Mouse (Mus musculus) midbrain, embryonic 16.5 days (tissue): ENCODE measurements at regions not wholly inside any gene's neighbourhood (a gene's known extent, or its start where the extent isn't known, plus 50 kb on each side); places are given as distances from the start of the nearest gene placed in this dataset.
A peak's percentile ranks its signal among the peaks of the same experiment; 100 is the strongest.

ENCODE experiments used
- ATAC-seq: fragments of 200-750 bp; cut with Nextera tagmentation; 2 replicates; pipeline ENCODE4 v1.8.0; 2017; ENCODE audit warnings: moderate TSS enrichment
- H3K27ac ChIP-seq: fragments of 300-500 bp; sonication (generic); 2 replicates; pipeline ENCODE4 v1.5.1; 2014; ENCODE audit warnings: mild to moderate bottlenecking, low read length, mixed read lengths
- H3K27me3 ChIP-seq: fragments of 300-500 bp; sonication (generic); 2 replicates; pipeline ENCODE4 v1.6.1; 2014; ENCODE audit warnings: low read depth, low read length, mixed read lengths; ENCODE audit not compliant: control insufficient read depth, insufficient read depth
- H3K36me3 ChIP-seq: fragments of 300-500 bp; sonication (generic); 2 replicates; pipeline ENCODE4 v1.6.1; 2014; ENCODE audit warnings: mild to moderate bottlenecking, low read length, moderate library complexity, mixed read lengths; ENCODE audit not compliant: control insufficient read depth, insufficient read depth
- H3K4me1 ChIP-seq: fragments of 300-500 bp; sonication (generic); 2 replicates; pipeline ENCODE4 v1.6.1; 2014; ENCODE audit warnings: mild to moderate bottlenecking, low read length, mixed read lengths; ENCODE audit not compliant: control insufficient read depth, insufficient read depth
- H3K4me2 ChIP-seq: fragments of 300-500 bp; sonication (generic); 2 replicates; pipeline ENCODE4 v1.6.1; 2014; ENCODE audit warnings: mild to moderate bottlenecking, low read length, mixed read lengths
- H3K4me3 ChIP-seq: fragments of 300-500 bp; sonication (generic); 2 replicates; pipeline ENCODE4 v1.5.1; 2014; ENCODE audit warnings: low read depth, mild to moderate bottlenecking, low read length, moderate library complexity, mixed read lengths
- H3K9ac ChIP-seq: fragments of 300-500 bp; sonication (generic); 2 replicates; pipeline ENCODE4 v1.6.1; 2014; ENCODE audit warnings: low read depth, low read length, mixed read lengths
- H3K9me3 ChIP-seq: fragments of 300-500 bp; sonication (generic); replicated peaks from 2 replicates; pipeline ENCODE4 v1.6.1; 2014; ENCODE audit warnings: mild to moderate bottlenecking, low read length, mixed read lengths; ENCODE audit not compliant: control insufficient read depth, poor library complexity, severe bottlenecking
- WGBS: fragments of 180-500 bp; shearing (Covaris S2); extraction: QIAGEN DNeasy Blood & Tissue Kit; methylation state at CpG from one replicate; pipeline ENCODE4 v1.1.7; 2014; 5-methylcytosine and 5-hydroxymethylcytosine counted together

GRCm38 (mm10) chr3:140111414-140112172, 906.1 kb downstream of the Stpg2 start:
- Histone ChIP-seq H3K4me2 (no peak overlapping the region), H3K4me3 (no peak overlapping the region), H3K27ac (no peak overlapping the region), H3K9me3 (no peaks in the 10 kb centered on the region), H3K27me3 (no peaks in the 10 kb centered on the region), H3K36me3 (no peaks in the 10 kb centered on the region), H3K4me1 (no peaks in the 10 kb centered on the region), H3K9ac (no peak overlapping the region)
- 62% methylated on average over 9 of the region's 9 CpGs for WGBS
- no peak for ATAC-seq

DNA sequence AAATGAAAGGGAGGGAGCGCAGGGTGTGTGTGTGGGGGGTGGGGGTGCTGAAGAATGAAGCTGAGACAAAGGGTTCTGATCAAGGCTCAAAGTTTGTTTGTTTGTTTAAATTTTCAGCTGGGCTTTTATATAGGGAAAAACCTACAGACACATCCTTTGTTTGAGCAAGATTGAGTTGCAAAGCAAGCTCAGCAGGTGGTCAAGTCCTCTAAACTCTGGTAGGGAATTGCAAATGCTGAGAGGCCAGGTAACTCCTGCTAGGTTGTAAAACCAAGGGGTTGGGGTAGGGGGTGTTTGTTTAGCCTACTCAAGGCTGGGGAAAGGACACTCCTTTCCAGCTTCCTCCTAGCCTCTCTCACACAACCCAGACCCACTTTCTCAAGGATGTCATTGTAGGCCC, 909.6 kb downstream of the Stpg2 start:
- Histone ChIP-seq H3K36me3 (no peaks in the 10 kb centered on the region), H3K4me3 (no peak overlapping the region), H3K4me2 (no peak overlapping the region), H3K9ac (no peak overlapping the region), H3K27ac (no peak overlapping the region), H3K4me1 (no peaks in the 10 kb centered on the region), H3K27me3 (no peaks in the 10 kb centered on the region), H3K9me3 (no peaks in the 10 kb centered on the region)
- WGBS: 56% methylated on average over 1 of the region's 1 CpGs
- no peak for ATAC-seq

- Histone ChIP-seq H3K4me1 (no peaks in the 10 kb centered on the region), H3K9ac (no peak overlapping the region), H3K27me3 (no peaks in the 10 kb centered on the region), H3K4me3 (no peak overlapping the region), H3K27ac (no peak overlapping the region), H3K9me3 (no peaks in the 10 kb centered on the region), H3K4me2 (no peak overlapping the region), H3K36me3 (no peaks in the 10 kb centered on the region)
- no peak for ATAC-seq
- 70% methylated on average over 3 of the region's 3 CpGs for WGBS
Measured at GRCm38 (mm10) chr3:140127310-140127709, 921.8 kb downstream of the Stpg2 start.

GRCm38 (mm10) chr3:140129065-140129778, 923.7 kb downstream of the Stpg2 start:
- Histone ChIP-seq H3K4me1 (no peaks in the 10 kb centered on the region), H3K27ac (no peak overlapping the region), H3K27me3 (no peaks in the 10 kb centered on the region), H3K4me3 (no peak overlapping the region), H3K36me3 (no peaks in the 10 kb centered on the region), H3K4me2 (no peak overlapping the region), H3K9ac (no peak overlapping the region), H3K9me3 (no peaks in the 10 kb centered on the region)
- WGBS: 72% methylated on average over 8 of the region's 8 CpGs
- 0 out of 2 replicates have a peak, but pooled peaks have one; percentile 45 for ATAC-seq

DNA sequence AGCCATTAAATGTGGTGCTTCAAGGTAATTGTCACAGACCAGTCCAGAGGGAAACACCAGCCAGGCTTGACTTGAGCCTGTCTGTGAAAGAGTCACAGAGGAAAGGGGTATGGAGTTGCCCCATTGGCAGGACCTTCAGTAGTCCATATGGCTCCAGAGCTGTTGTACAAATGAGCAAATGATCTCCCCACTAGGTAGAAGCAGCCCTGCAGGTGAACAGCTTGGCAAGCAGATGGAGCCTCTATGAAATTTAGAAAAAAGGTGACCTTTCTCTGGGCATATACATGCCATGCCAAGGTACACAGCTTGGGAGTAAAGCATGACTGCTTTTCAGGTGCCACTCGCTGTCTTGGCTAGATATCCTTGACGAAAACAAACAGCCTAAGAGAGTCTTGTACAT, 938.4 kb downstream of the Stpg2 start:
- H3K9ac ChIP-seq: no peak overlapping the region
- no peaks in the 10 kb centered on the region for H3K36me3 ChIP-seq
- H3K27ac ChIP-seq: no peak overlapping the region
- H3K4me1 ChIP-seq: no peaks in the 10 kb centered on the region
- ATAC-seq: no peak
- H3K27me3 ChIP-seq: no peaks in the 10 kb centered on the region
- H3K4me2 ChIP-seq: no peak overlapping the region
- H3K9me3 ChIP-seq: no peaks in the 10 kb centered on the region
- 90% methylated on average over 2 of the region's 2 CpGs for WGBS
- no peak overlapping the region for H3K4me3 ChIP-seq

GRCm38 (mm10) chr3:140147158-140147933, 941.9 kb downstream of the Stpg2 start:
- ATAC-seq: no peak
- Histone ChIP-seq H3K27me3 (no peaks in the 10 kb centered on the region), H3K4me1 (0 out of 2 replicates have a peak, but pooled peaks cover 3% of the 10 kb centered on the region), H3K4me2 (no peak overlapping the region), H3K9ac (no peak overlapping the region), H3K9me3 (no peaks in the 10 kb centered on the region), H3K4me3 (no peak overlapping the region), H3K36me3 (no peaks in the 10 kb centered on the region), H3K27ac (no peak overlapping the region)
- WGBS: 72% methylated on average over 2 of the region's 2 CpGs

DNA sequence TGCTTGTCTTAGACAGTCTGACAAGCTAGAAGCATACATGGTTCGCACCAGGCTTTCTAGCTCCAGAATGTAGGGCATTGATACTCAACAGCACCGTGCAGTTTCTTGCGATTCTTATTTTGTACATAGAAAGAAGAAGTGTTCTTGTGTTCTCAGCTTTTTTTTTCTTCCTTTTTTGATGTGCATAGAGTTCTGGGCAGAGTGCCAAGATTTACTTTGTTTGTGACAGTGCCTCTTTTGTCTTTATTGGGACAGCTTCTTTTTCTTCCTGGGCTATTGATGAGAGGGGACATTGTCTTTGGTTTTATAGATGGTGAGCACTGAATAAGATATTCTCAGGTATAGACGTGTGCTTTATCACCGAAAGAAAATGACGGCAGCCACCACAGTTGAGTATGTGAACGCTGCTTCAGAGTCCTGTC, 945.0 kb downstream of the Stpg2 start:
- Histone ChIP-seq H3K9ac (no peak overlapping the region), H3K4me3 (no peak overlapping the region), H3K27ac (no peak overlapping the region), H3K4me2 (no peak overlapping the region), H3K9me3 (no peaks in the 10 kb centered on the region), H3K4me1 (0 out of 2 replicates have a peak, but pooled peaks cover 3% of the 10 kb centered on the region), H3K36me3 (no peaks in the 10 kb centered on the region), H3K27me3 (no peaks in the 10 kb centered on the region)
- peak; percentile 73; the same call in 1 of the 2 replicates for ATAC-seq
- 23% methylated on average over 7 of the region's 7 CpGs for WGBS

DNA sequence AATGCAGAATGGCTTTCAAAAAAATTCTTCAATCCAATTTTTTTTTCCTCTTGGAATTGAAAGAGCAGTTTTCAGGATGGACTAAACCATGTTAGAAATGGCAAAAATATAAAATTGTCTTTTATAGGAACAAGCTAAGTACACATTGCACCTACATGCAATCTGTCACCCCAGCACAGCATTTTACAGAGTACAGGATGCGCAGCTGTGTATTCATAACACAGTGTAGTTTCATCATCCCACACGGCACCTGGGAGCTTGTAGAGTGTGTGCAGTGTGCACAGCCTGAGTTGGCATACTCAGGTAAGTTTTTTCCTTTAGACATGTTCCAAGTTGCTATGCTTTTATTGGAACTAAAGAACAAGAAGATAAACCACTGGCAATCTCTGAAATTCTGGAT, 974.0 kb downstream of the Stpg2 start:
- no peaks in the 10 kb centered on the region for H3K36me3 ChIP-seq
- no peaks in the 10 kb centered on the region for H3K4me1 ChIP-seq
- no peaks in the 10 kb centered on the region for H3K9me3 ChIP-seq
- no peaks in the 10 kb centered on the region for H3K27me3 ChIP-seq
- H3K4me2 ChIP-seq: no peak overlapping the region
- ATAC-seq: no peak
- 98% methylated on average over 2 of the region's 2 CpGs for WGBS
- no peak overlapping the region for H3K27ac ChIP-seq
- H3K9ac ChIP-seq: no peak overlapping the region
- no peak overlapping the region for H3K4me3 ChIP-seq
